Mouse (Mus musculus): ENCODE measurements around the gene Sln. TPM values are rescaled to one million over a fixed set of nuclear protein-coding genes. Genes with fewer than 3 reads are reported as not detected.

Sln gene
- total and polyA plus RNA-seq, 3 experiments: not detected

- Histone ChIP-seq H3K9ac (ENCODE audit: insufficient read depth, low read depth) (no peak overlapping the region), H3K4me1 (ENCODE audit: control insufficient read depth in 1 of 2, insufficient read depth in 2 of 2) (no peaks in the 10 kb centered on the region), H3K4me3 (replicated peaks in 1 of 3; ENCODE audit: low read depth in 2 of 3, low read length in 2 of 3, poor library complexity in 1 of 3) (no peak overlapping the region), H3K27me3 (replicated peaks) (no peaks in the 10 kb centered on the region), H3K9me3 (replicated peaks; ENCODE audit: low read length) (peaks cover 6% of the 10 kb centered on the region), H3K36me3 (replicated peaks in 1 of 2; ENCODE audit: control insufficient read depth in 1 of 2, insufficient read depth in 1 of 2, low read length in 1 of 2) (no peaks in the 10 kb centered on the region), H3K27ac (ENCODE audit: insufficient read depth, low read depth) (no peak overlapping the region), H3K79me2 (replicated peaks; ENCODE audit: control insufficient read depth, extremely low read depth, insufficient read depth, poor library complexity, severe bottlenecking) (no peaks in the 10 kb centered on the region), H3K4me2 (ENCODE audit: insufficient read depth, low read depth, poor library complexity, severe bottlenecking) (no peak overlapping the region)
- dilution Hi-C loops (cut with MboI; ENCODE audit: extremely low pct_ligation_motif_present, extremely low pct_unique_long_range_greater_than_20kb, low sequenced_read_pairs): no loop called here
- DNase-seq (ENCODE audit: extremely low read depth): no peak
- TF ChIP-seq IRF4 (IDR thresholded peaks at IDR 0.05; ENCODE audit: low read depth, low read length) (no peak), MAFK (IDR thresholded peaks at IDR 0.05; ENCODE audit: insufficient replicate concordance, low read length) (no peak), MEF2A (IDR thresholded peaks at IDR 0.05; ENCODE audit: borderline replicate concordance, low read depth, low read length) (no peak), EP300 (IDR thresholded peaks at IDR 0.05; ENCODE audit: low read length) (no peak), HCFC1 (IDR thresholded peaks at IDR 0.05; ENCODE audit: low read depth, low read length) (no peak), SIN3A (IDR thresholded peaks at IDR 0.05; ENCODE audit: low read length) (no peak), SMC3 (IDR thresholded peaks at IDR 0.05; ENCODE audit: low read depth, low read length) (no peak)
- in situ Hi-C loops (cut with MboI; ENCODE audit: low pct_ligation_motif_present, low pct_unique_long_range_greater_than_20kb, low sequenced_read_pairs): no loop called here
Measured at GRCm38 (mm10) chr9:53899836-53900235, 49.9 kb downstream of the Sln start.

GRCm38 (mm10) chr9:53903215-53903842 lies 53.4 kb downstream of the Sln start:
- DNase-seq (ENCODE audit: extremely low read depth): no peak
- no peak overlapping the region for H3K4me2 ChIP-seq (ENCODE audit: insufficient read depth, low read depth, poor library complexity, severe bottlenecking)
- TF ChIP-seq POLR2AphosphoS2 (IDR thresholded peaks at IDR 0.05; ENCODE audit: low read depth, low read length): no peak
- TF ChIP-seq SIN3A (IDR thresholded peaks at IDR 0.05; ENCODE audit: low read length): no peak
- no peak for TF ChIP-seq E2F4 (IDR thresholded peaks at IDR 0.05; ENCODE audit: insufficient replicate concordance, low read depth, low read length)
- no peak for TF ChIP-seq ETS1 (conservative IDR thresholded peaks at IDR 0.05; ENCODE audit: low read depth, low read length)
- TF ChIP-seq RAD21 (IDR thresholded peaks at IDR 0.05; ENCODE audit: low read depth, low read length): no peak
- TF ChIP-seq HCFC1 (IDR thresholded peaks at IDR 0.05; ENCODE audit: low read depth, low read length): no peak
- no peak for TF ChIP-seq BHLHE40 (IDR thresholded peaks at IDR 0.05; ENCODE audit: low read depth, low read length)
- TF ChIP-seq ELF1 (IDR thresholded peaks at IDR 0.05; ENCODE audit: low read depth, low read length): no peak
- no peak for TF ChIP-seq KAT2A (IDR thresholded peaks at IDR 0.05; ENCODE audit: insufficient replicate concordance, low read length)
- TF ChIP-seq SMC3 (IDR thresholded peaks at IDR 0.05; ENCODE audit: low read depth, low read length): no peak
- TF ChIP-seq POLR2A (IDR thresholded peaks at IDR 0.05; ENCODE audit: low read depth, low read length): no peak
- TF ChIP-seq TBP (conservative IDR thresholded peaks at IDR 0.05; ENCODE audit: low read depth, low read length): no peak
- no peak for TF ChIP-seq UBTF (IDR thresholded peaks at IDR 0.05; ENCODE audit: low read depth, low read length)
- no peak for TF ChIP-seq RCOR1 (conservative IDR thresholded peaks at IDR 0.05; ENCODE audit: low read depth, low read length)
- no peak for TF ChIP-seq CHD2 (IDR thresholded peaks at IDR 0.05; ENCODE audit: low read length)
- H3K79me2 ChIP-seq (replicated peaks; ENCODE audit: control insufficient read depth, extremely low read depth, insufficient read depth, poor library complexity, severe bottlenecking): no peaks in the 10 kb centered on the region
- in situ Hi-C loops (cut with MboI; ENCODE audit: low pct_ligation_motif_present, low pct_unique_long_range_greater_than_20kb, low sequenced_read_pairs): no loop called here
- peaks cover 6% of the 10 kb centered on the region for H3K9me3 ChIP-seq (replicated peaks; ENCODE audit: low read length)
- H3K27me3 ChIP-seq (replicated peaks): no peaks in the 10 kb centered on the region
- H3K4me3 ChIP-seq (replicated peaks in 1 of 3; ENCODE audit: low read depth in 2 of 3, low read length in 2 of 3, poor library complexity in 1 of 3): no peak overlapping the region
- H3K36me3 ChIP-seq (replicated peaks in 1 of 2; ENCODE audit: control insufficient read depth in 1 of 2, insufficient read depth in 1 of 2, low read length in 1 of 2): no peaks in the 10 kb centered on the region
- no peak overlapping the region for H3K9ac ChIP-seq (ENCODE audit: insufficient read depth, low read depth)
- H3K27ac ChIP-seq (ENCODE audit: insufficient read depth, low read depth): no peak overlapping the region
- dilution Hi-C loops (cut with MboI; ENCODE audit: extremely low pct_ligation_motif_present, extremely low pct_unique_long_range_greater_than_20kb, low sequenced_read_pairs): no loop called here
- H3K4me1 ChIP-seq (ENCODE audit: control insufficient read depth in 1 of 2, insufficient read depth in 2 of 2): peaks cover 2 to 5% of the 10 kb centered on the region in 2 experiments; a peak in 3 of 4 replicates

Other genes with a start within 250 kb of the Sln start
- gene Acat1, start 239.8 kb upstream of the Sln start, total RNA-seq (2012; rRNA removed): 48.0 and 49.2 TPM in 2 replicates
- gene Acat1, start 239.8 kb upstream of the Sln start, total RNA-seq (2014; rRNA removed): 62.7 and 66.9 TPM in 2 replicates
- gene Acat1, start 239.8 kb upstream of the Sln start, polyA plus RNA-seq (2012; ENCODE audit: insufficient read length, low read depth): 36.5 and 45.4 TPM in 2 replicates
- gene Cul5, start 180.2 kb upstream of the Sln start, total RNA-seq (2012; rRNA removed): 21.0 and 25.4 TPM in 2 replicates
- 43.8 and 49.5 TPM in 2 replicates for gene Cul5, start 180.2 kb upstream of the Sln start, total RNA-seq (2014; rRNA removed)
- 33.7 and 37.3 TPM in 2 replicates for gene Cul5, start 180.2 kb upstream of the Sln start, polyA plus RNA-seq (2012; ENCODE audit: insufficient read length, low read depth)
- 2.1 and 2.4 TPM in 2 replicates for gene Rab39, start 143.9 kb upstream of the Sln start, total RNA-seq (2012; rRNA removed)
- 2.7 and 2.8 TPM in 2 replicates for gene Rab39, start 143.9 kb upstream of the Sln start, total RNA-seq (2014; rRNA removed)
- 0.91 and 1.00 TPM in 2 replicates for gene Rab39, start 143.9 kb upstream of the Sln start, polyA plus RNA-seq (2012; ENCODE audit: insufficient read length, low read depth)
- gene Slc35f2, start 78.6 kb upstream of the Sln start, total RNA-seq (2012; rRNA removed): 3.1 and 3.4 TPM in 2 replicates
- 0.13 and 0.14 TPM in 2 replicates for gene Slc35f2, start 78.6 kb upstream of the Sln start, total RNA-seq (2014; rRNA removed)
- 0.25 and 0.47 TPM in 2 replicates for gene Slc35f2, start 78.6 kb upstream of the Sln start, polyA plus RNA-seq (2012; ENCODE audit: insufficient read length, low read depth)
- gene Elmod1, start 125.1 kb downstream of the Sln start, total RNA-seq (2012; rRNA removed): not detected in 2 replicates
- not detected in 2 replicates for gene Elmod1, start 125.1 kb downstream of the Sln start, total RNA-seq (2014; rRNA removed)
- gene Elmod1, start 125.1 kb downstream of the Sln start, polyA plus RNA-seq (2012; ENCODE audit: insufficient read length, low read depth): not detected in 2 replicates
- gene Tnfaip8l3, start 218.2 kb downstream of the Sln start, total RNA-seq (2012; rRNA removed): not detected in 2 replicates
- gene Tnfaip8l3, start 218.2 kb downstream of the Sln start, total RNA-seq (2014; rRNA removed): not detected in 2 replicates
- not detected in 2 replicates for gene Tnfaip8l3, start 218.2 kb downstream of the Sln start, polyA plus RNA-seq (2012; ENCODE audit: insufficient read length, low read depth)

Data from CH12.LX (cell line).